Comparison of ENCODE assay signal across 28 mouse cellular contexts in genomic region chr5:73604542-73604941, GRCm38 (mm10). TPM values are rescaled to one million over a fixed set of nuclear protein-coding genes. Genes with fewer than 3 reads are reported as not detected.
"Had no signal": no experiment of that assay in that cellular context is flagged by ENCODE, and none has a peak within 500 bp of the region (broad histone marks: within the 10 kb centered on the region; RNA-seq: fewer than 3 reads in every experiment).

No protein-coding gene starts in this region.

- ATAC-seq: hindbrain, embryonic 16.5 days; hindbrain, postnatal 0 days; inflammation-experienced regulatory T-cells, adult 6 months; intestine, embryonic 15.5 days; intestine, embryonic 16.5 days; intestine, postnatal 0 days had no signal

- DNase-seq: heart, postnatal 10 days; heart, postnatal 14 days; heart, postnatal 36 days; heart, postnatal 4 days; kidney, adult 11 months; kidney, adult 18-20 months; kidney, adult 2 months; kidney, adult 8-10 months; kidney, adult 9 months; kidney, postnatal 10 days; kidney, postnatal 14 days; kidney, postnatal 25 days; kidney, postnatal 36 days; kidney, postnatal 4 days; layer of hippocampus, postnatal 36 days had no signal

RNA-seq across cellular contexts. Expression of gene Lrrc66, which starts 27.8 kb away (rescaled TPM):
- total RNA-seq: heart, postnatal 10 days; heart, postnatal 36 days; hindbrain, postnatal 0 days; layer of hippocampus, adult 18-20 months; layer of hippocampus, adult 2 months; layer of hippocampus, postnatal 14 days; layer of hippocampus, postnatal 36 days; left cerebral cortex, adult 18-20 months; left cerebral cortex, adult 2 months; left cerebral cortex, adult 8-10 months had no signal

RNA-seq across cellular contexts. Expression of gene Spata18, which starts 46.6 kb away (rescaled TPM):
- total RNA-seq: hematopoietic stem cell, adult 5-6 weeks; left cerebral cortex, adult 2 months had no signal
